ENCODE assay signal across 9 mouse cellular contexts in the genomic region with DNA sequence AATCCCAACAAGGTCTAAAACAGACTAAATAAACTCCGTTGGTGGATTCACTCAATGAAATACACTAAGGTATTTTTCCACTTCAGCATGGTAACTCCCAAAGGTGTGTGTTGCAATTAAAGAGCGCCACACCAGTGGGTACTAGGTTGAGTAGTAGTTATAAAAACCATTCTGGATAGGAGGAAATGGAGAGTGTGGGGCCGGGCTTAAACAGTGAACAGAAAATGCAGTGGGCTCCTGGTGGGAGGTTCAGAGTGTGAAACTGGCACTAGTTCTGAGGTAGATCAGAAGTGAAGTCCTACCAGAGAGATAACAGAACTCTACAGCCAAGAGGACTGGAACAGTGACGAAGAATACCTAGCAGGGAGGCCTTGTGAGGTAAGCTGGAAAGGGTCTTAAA. TPM values are rescaled to one million over a fixed set of nuclear protein-coding genes. Genes with fewer than 3 reads are reported as not detected.
DNase-seq lines count a peak whose midpoint lies in the region; ATAC-seq and TF ChIP-seq lines count a peak whose summit lies in the region.
"Had no signal": no experiment of that assay in that cellular context is flagged by ENCODE, and none has a peak within 500 bp of the region (broad histone marks: within the 10 kb centered on the region; RNA-seq: fewer than 3 reads in every experiment).

No protein-coding gene starts in this region.

- no peak overlapping the region for H3K4me3 ChIP-seq in kidney, adult 2 months (ENCODE audit: insufficient read depth, low read depth, low read length)
- H3K4me3 ChIP-seq in embryonic facial prominence, embryonic 13.5 days, result peak overlapping the region; percentile 91
- H3K4me3 ChIP-seq in hindbrain, postnatal 0 days (ENCODE audit: low read length), result peak overlapping the region; percentile 88; the same call in 1 of the 2 replicates
- H3K4me3 ChIP-seq in midbrain, embryonic 16.5 days (ENCODE audit: low read depth, low read length), result no peak overlapping the region

- peak overlapping the region; percentile 69 for H3K4me2 ChIP-seq in embryonic facial prominence, embryonic 13.5 days
- peak overlapping the region; percentile 58 for H3K4me2 ChIP-seq in hindbrain, postnatal 0 days (ENCODE audit: low read depth, low read length)
- H3K4me2 ChIP-seq in midbrain, embryonic 16.5 days (ENCODE audit: low read length), result peak overlapping the region; percentile 74; the same call in 1 of the 2 replicates

- no peak for TF ChIP-seq POLR2A in kidney, adult 2 months (IDR thresholded peaks at IDR 0.05; ENCODE audit: low read depth, low read length)

- H3K27me3 ChIP-seq in kidney, adult 2 months (replicated peaks; ENCODE audit: control insufficient read depth, insufficient read depth, low read length), result no peaks in the 10 kb centered on the region
- no peaks in the 10 kb centered on the region for H3K27me3 ChIP-seq in embryonic facial prominence, embryonic 13.5 days
- no peaks in the 10 kb centered on the region for H3K27me3 ChIP-seq in hindbrain, postnatal 0 days (ENCODE audit: insufficient read depth, low read length)
- H3K27me3 ChIP-seq in midbrain, embryonic 16.5 days (ENCODE audit: control insufficient read depth, insufficient read depth, low read depth, low read length), result no peaks in the 10 kb centered on the region

- 75% methylated on average over 4 of the region's 4 CpGs for WGBS in kidney, adult 2 months
- WGBS in embryonic facial prominence, embryonic 13.5 days, result 80% methylated on average over 4 of the region's 4 CpGs
- 70% methylated on average over 4 of the region's 4 CpGs for WGBS in hindbrain, postnatal 0 days
- whole genome bisulfite sequencing in midbrain, embryonic 16.5 days, result 83% methylated on average over 4 of the region's 4 CpGs

- peak overlapping the region; percentile 88; the same call in 1 of the 2 replicates for H3K27ac ChIP-seq in kidney, adult 2 months (ENCODE audit: insufficient read depth, low read depth, low read length)
- H3K27ac ChIP-seq in embryonic facial prominence, embryonic 13.5 days, result peak overlapping the region; percentile 84
- H3K27ac ChIP-seq in hindbrain, postnatal 0 days, result peak overlapping the region; percentile 93
- peak overlapping the region; percentile 95 for H3K27ac ChIP-seq in midbrain, embryonic 16.5 days (ENCODE audit: low read length)

- peaks cover 2% of the 10 kb centered on the region; the same call in 1 of the 2 replicates for H3K36me3 ChIP-seq in kidney, adult 2 months (ENCODE audit: control insufficient read depth, insufficient read depth, low read length)
- peaks cover 14% of the 10 kb centered on the region for H3K36me3 ChIP-seq in embryonic facial prominence, embryonic 13.5 days
- H3K36me3 ChIP-seq in hindbrain, postnatal 0 days (ENCODE audit: insufficient read depth, low read length), result peaks cover 18% of the 10 kb centered on the region; the same call in 1 of the 2 replicates
- H3K36me3 ChIP-seq in midbrain, embryonic 16.5 days (ENCODE audit: control insufficient read depth, insufficient read depth, low read length), result peaks cover 11% of the 10 kb centered on the region

- H3K9ac ChIP-seq in embryonic facial prominence, embryonic 13.5 days, result peak overlapping the region; percentile 67
- peak overlapping the region; percentile 50; the same call in 1 of the 2 replicates for H3K9ac ChIP-seq in hindbrain, postnatal 0 days (replicated peaks; ENCODE audit: low read length)
- 0 out of 2 replicates have a peak overlapping the region, but pooled peaks have one; percentile 95 for H3K9ac ChIP-seq in midbrain, embryonic 16.5 days (ENCODE audit: low read depth, low read length)

- no peak for ATAC-seq in embryonic facial prominence, embryonic 13.5 days (ENCODE audit: insufficient number of reproducible peaks, insufficient read depth, low FRiP score, low TSS enrichment, low read depth)
- ATAC-seq in hindbrain, postnatal 0 days, result no peak
- ATAC-seq in midbrain, embryonic 16.5 days, result no peak

- H3K4me1 ChIP-seq in kidney, adult 2 months (ENCODE audit: control insufficient read depth, insufficient read depth, low read length), result peaks cover 18% of the 10 kb centered on the region
- H3K4me1 ChIP-seq in embryonic facial prominence, embryonic 13.5 days, result peaks cover 18% of the 10 kb centered on the region
- H3K4me1 ChIP-seq in hindbrain, postnatal 0 days (ENCODE audit: insufficient read depth, low read length), result peaks cover 8% of the 10 kb centered on the region
- H3K4me1 ChIP-seq in midbrain, embryonic 16.5 days (ENCODE audit: control insufficient read depth, insufficient read depth, low read length), result peaks cover 18% of the 10 kb centered on the region

- no peak for TF ChIP-seq CTCF in kidney, adult 2 months (conservative IDR thresholded peaks at IDR 0.05; ENCODE audit: insufficient read depth, insufficient read length, low read depth, low read length)
- no peak for TF ChIP-seq CTCF in hindbrain, postnatal 0 days (IDR thresholded peaks at IDR 0.05; ENCODE audit: low read depth)

- peaks cover 6% of the 10 kb centered on the region; the same call in 1 of the 2 replicates for H3K9me3 ChIP-seq in embryonic facial prominence, embryonic 13.5 days
- no peaks in the 10 kb centered on the region for H3K9me3 ChIP-seq in hindbrain, postnatal 0 days (ENCODE audit: low read length)
- H3K9me3 ChIP-seq in midbrain, embryonic 16.5 days (replicated peaks; ENCODE audit: control insufficient read depth, low read length, poor library complexity, severe bottlenecking), result no peaks in the 10 kb centered on the region

- DNase-seq in kidney, adult 2 months, result no peak
- no peak for DNase-seq in kidney, postnatal 10 days
- no peak for DNase-seq in hindbrain, postnatal 0 days (ENCODE audit: low spot score)
- DNase-seq in frontal cortex, postnatal 14 days (ENCODE audit: low spot score in 2 of 2), result no peak
- no peak for DNase-seq in spleen, adult 12 weeks (ENCODE audit: low spot score)
- no peak for DNase-seq in frontal cortex, adult 2 months (ENCODE audit: extremely low spot score in 1 of 2, low spot score in 1 of 2)

RNA-seq across cellular contexts. Expression of a gene that starts 0.9 kb away (rescaled TPM):
- 29.4 and 40.6 TPM in 2 replicates for polyA plus RNA-seq in kidney, adult 2 months (2012; rRNA removed)
- 115 and 120 TPM in 2 replicates for polyA plus RNA-seq in embryonic facial prominence, embryonic 13.5 days (2015; fragmentation: Nextera tagmentation; extraction: Ambion mirVana)
- 34.2 and 35.2 TPM in 2 replicates for total RNA-seq in hindbrain, postnatal 0 days (2014; rRNA removed)
- 56.3 and 57.0 TPM in 2 replicates for polyA plus RNA-seq in hindbrain, postnatal 0 days (2015; fragmentation: Nextera tagmentation; extraction: Ambion mirVana)
- polyA plus RNA-seq in midbrain, embryonic 16.5 days (2015; fragmentation: Nextera tagmentation; extraction: Ambion mirVana), result 45.7 and 49.8 TPM in 2 replicates
- polyA plus RNA-seq in frontal cortex, adult 2 months (2012; rRNA removed), result 53.5 and 55.8 TPM in 2 replicates

RNA-seq across cellular contexts. Expression of a gene that starts 14.2 kb away (rescaled TPM):
- polyA plus RNA-seq in kidney, adult 2 months (2012; rRNA removed), result 13.1 and 14.1 TPM in 2 replicates
- polyA plus RNA-seq in embryonic facial prominence, embryonic 13.5 days (2015; fragmentation: Nextera tagmentation; extraction: Ambion mirVana), result 7.9 and 8.3 TPM in 2 replicates
- total RNA-seq in hindbrain, postnatal 0 days (2014; rRNA removed), result 4.0 and 11.4 TPM in 2 replicates
- 4.7 and 5.0 TPM in 2 replicates for polyA plus RNA-seq in hindbrain, postnatal 0 days (2015; fragmentation: Nextera tagmentation; extraction: Ambion mirVana)
- polyA plus RNA-seq in midbrain, embryonic 16.5 days (2015; fragmentation: Nextera tagmentation; extraction: Ambion mirVana), result 3.4 and 3.7 TPM in 2 replicates
- 41.7 and 45.1 TPM in 2 replicates for polyA plus RNA-seq in frontal cortex, adult 2 months (2012; rRNA removed)

RNA-seq across cellular contexts. Expression of a gene that starts 30.7 kb away (rescaled TPM):
- not detected in 2 replicates for polyA plus RNA-seq in kidney, adult 2 months (2012; rRNA removed)
- not detected in 2 replicates for polyA plus RNA-seq in embryonic facial prominence, embryonic 13.5 days (2015; fragmentation: Nextera tagmentation; extraction: Ambion mirVana)
- not detected in 2 replicates for total RNA-seq in hindbrain, postnatal 0 days (2014; rRNA removed)
- polyA plus RNA-seq in hindbrain, postnatal 0 days (2015; fragmentation: Nextera tagmentation; extraction: Ambion mirVana), result not detected in 2 replicates
- polyA plus RNA-seq in midbrain, embryonic 16.5 days (2015; fragmentation: Nextera tagmentation; extraction: Ambion mirVana), result not detected in 2 replicates
- not detected in 2 replicates for polyA plus RNA-seq in frontal cortex, adult 2 months (2012; rRNA removed)
- total RNA-seq: layer of hippocampus, adult 18-20 months had no signal

Comparison
In these comparisons a context has a peak if more than half of its experiments do, and no peak if none do; other contexts are left out.
1. H3K4me3 ChIP-seq: peak in embryonic facial prominence, embryonic 13.5 days (single experiment) and hindbrain, postnatal 0 days (single experiment); none in kidney, adult 2 months (single experiment) and midbrain, embryonic 16.5 days (single experiment).
2. Peak in every context shown above with its lines, with median percentiles within 50 percentile points of each other: H3K27ac ChIP-seq, H3K4me2 ChIP-seq and H3K9ac ChIP-seq.